Mouse (Mus musculus) liver, adult (tissue): ENCODE measurements around the gene Herc6.

Source experiments
- GATA4 ChIP-seq: IDR thresholded peaks from 2 replicates; pipeline ENCODE4 v1.6.1; 2014; ENCODE audit warnings: mild to moderate bottlenecking, low read length; ENCODE audit not compliant: insufficient replicate concordance

Gene Herc6

GRCm38 (mm10) chr6:57580881-57581548, at the start of gene Herc6:
Herc6 (plus strand) TSS chr6:57581000.
- TF ChIP-seq GATA4, result no peak

- TF ChIP-seq GATA4, result no peak
These were observed 49.8 kb upstream of the Herc6 start for GRCm38 (mm10) chr6:57531011-57531410.

- no peak for TF ChIP-seq GATA4
These were observed 49.4 kb upstream of the Herc6 start for GRCm38 (mm10) chr6:57531441-57531840.

- no peak for TF ChIP-seq GATA4
These were observed 48.8 kb upstream of the Herc6 start for GRCm38 (mm10) chr6:57532022-57532421.

GRCm38 (mm10) chr6:57533410-57533809, 47.4 kb upstream of the Herc6 start:
- TF ChIP-seq GATA4, result no peak

GRCm38 (mm10) chr6:57534231-57534610, 46.6 kb upstream of the Herc6 start:
- TF ChIP-seq GATA4, result no peak

GRCm38 (mm10) chr6:57534611-57535286, 46.1 kb upstream of the Herc6 start:
- TF ChIP-seq GATA4, result peak; percentile 58; the same call in 1 of the 2 replicates

- peak; percentile 86 for TF ChIP-seq GATA4
These were observed 45.3 kb upstream of the Herc6 start, which contains the start of gene Ppm1k for GRCm38 (mm10) chr6:57535386-57535936. Ppm1k (minus strand) TSS chr6:57535468.

- TF ChIP-seq GATA4, result no peak
These were observed 44.7 kb upstream of the Herc6 start for GRCm38 (mm10) chr6:57535971-57536669.

GRCm38 (mm10) chr6:57537887-57538286, 42.9 kb upstream of the Herc6 start:
- TF ChIP-seq GATA4, result no peak; the same call in 1 of the 2 replicates

GRCm38 (mm10) chr6:57540950-57541498, 39.8 kb upstream of the Herc6 start:
- no peak for TF ChIP-seq GATA4

GRCm38 (mm10) chr6:57541737-57542335, 39.0 kb upstream of the Herc6 start:
- no peak for TF ChIP-seq GATA4

- TF ChIP-seq GATA4, result no peak
These were observed 35.9 kb upstream of the Herc6 start for GRCm38 (mm10) chr6:57544866-57545265.

GRCm38 (mm10) chr6:57551211-57551796, 29.5 kb upstream of the Herc6 start:
- no peak for TF ChIP-seq GATA4
